Mouse (Mus musculus) retina, postnatal 1 day (tissue): Measurements from ENCODE around the gene Cdk11b.
A peak's percentile ranks its signal among the peaks of the same experiment; 100 is the strongest.
"Not testable (repeated sequence)": the region's sequence is repeated elsewhere in the genome, so short reads cannot be mapped to it uniquely, and the experiment has no call there.

Source experiments
- DNase-seq: peaks from one replicate; pipeline ENCODE4 v3.0.0-alpha.2; 2012

The Cdk11b gene

GRCm38 (mm10) chr4:155670236-155670635 lies 45.6 kb downstream of the Cdk11b start:
- not testable (repeated sequence) for DNase-seq

GRCm38 (mm10) chr4:155672082-155672481 lies 47.4 kb downstream of the Cdk11b start:
- no peak for DNase-seq

DNA sequence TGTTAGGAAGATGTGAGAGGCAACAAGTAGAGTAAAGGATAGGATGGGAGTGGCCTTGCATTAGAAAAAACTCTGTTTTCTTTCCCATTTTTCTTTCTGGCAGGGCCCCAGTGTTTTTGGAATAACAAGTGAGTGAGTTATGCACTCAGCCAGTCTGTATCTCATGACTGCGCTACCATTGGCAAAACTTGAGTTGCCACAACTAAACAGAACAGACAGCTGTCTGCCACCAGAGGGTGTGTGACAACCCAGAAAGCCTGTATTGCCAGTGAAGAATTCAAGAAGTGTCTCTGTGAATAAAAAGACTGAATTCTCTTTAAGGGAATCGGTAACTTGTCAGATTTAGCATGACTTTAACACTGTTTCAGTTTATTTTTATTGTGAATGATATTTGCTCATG lies 51.3 kb downstream of the Cdk11b start:
- DNase-seq: peak; percentile 29

- DNase-seq: not testable (repeated sequence)
These were observed 59.1 kb downstream of the Cdk11b start for GRCm38 (mm10) chr4:155683670-155684277.

DNA sequence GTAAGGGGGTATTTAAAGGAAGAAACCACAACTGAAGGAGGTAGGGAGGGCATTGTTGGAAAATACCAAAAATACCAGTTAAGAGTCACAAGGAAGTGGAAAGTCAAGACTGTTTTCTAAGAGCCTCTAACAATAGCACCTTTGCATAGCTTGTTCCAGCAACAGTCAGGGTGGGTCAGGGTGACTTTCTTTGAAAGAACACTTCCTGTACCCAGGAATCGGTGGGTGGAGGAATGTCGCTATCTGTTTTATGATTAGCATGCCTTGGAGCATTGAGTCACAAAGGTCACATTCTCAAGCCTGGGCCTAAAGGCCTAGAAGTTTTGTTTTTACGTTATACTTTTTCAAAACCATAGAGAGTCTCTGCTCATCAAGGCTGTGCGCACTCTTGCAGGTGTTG lies 63.1 kb downstream of the Cdk11b start:
- not testable (repeated sequence) for DNase-seq

- DNase-seq: no peak
These were observed 66.1 kb downstream of the Cdk11b start for GRCm38 (mm10) chr4:155690571-155691375.

DNA sequence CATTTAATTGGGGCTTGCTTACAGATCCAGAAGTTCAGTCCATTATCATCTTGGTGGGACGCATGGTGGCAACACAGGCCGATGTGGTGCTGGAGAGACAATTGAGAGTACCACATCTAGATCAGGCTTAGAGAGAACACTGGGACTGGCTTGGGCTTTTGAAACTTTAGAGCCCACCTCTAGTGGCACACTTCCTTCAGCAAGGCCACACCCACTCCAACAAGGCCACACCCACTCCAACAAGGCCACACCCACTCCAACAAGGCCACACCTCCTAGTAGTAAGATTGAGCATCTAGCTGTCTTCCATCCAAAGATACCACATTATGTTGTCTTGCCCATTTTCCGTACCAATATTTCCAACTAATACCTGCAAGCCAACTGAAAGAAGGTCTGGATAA lies 67.8 kb downstream of the Cdk11b start:
- no peak for DNase-seq

- DNase-seq: peak; percentile 77
These were observed 69.4 kb downstream of the Cdk11b start, which contains the start of gene Fndc10 for GRCm38 (mm10) chr4:155694111-155694481. Gene Fndc10, plus strand, starts transcription at chr4:155694342.

- peak; percentile 85 for DNase-seq
These were observed 70.1 kb downstream of the Cdk11b start for GRCm38 (mm10) chr4:155694482-155695401.

- no peak for DNase-seq
These were observed 70.9 kb downstream of the Cdk11b start for GRCm38 (mm10) chr4:155695531-155696062.

DNA sequence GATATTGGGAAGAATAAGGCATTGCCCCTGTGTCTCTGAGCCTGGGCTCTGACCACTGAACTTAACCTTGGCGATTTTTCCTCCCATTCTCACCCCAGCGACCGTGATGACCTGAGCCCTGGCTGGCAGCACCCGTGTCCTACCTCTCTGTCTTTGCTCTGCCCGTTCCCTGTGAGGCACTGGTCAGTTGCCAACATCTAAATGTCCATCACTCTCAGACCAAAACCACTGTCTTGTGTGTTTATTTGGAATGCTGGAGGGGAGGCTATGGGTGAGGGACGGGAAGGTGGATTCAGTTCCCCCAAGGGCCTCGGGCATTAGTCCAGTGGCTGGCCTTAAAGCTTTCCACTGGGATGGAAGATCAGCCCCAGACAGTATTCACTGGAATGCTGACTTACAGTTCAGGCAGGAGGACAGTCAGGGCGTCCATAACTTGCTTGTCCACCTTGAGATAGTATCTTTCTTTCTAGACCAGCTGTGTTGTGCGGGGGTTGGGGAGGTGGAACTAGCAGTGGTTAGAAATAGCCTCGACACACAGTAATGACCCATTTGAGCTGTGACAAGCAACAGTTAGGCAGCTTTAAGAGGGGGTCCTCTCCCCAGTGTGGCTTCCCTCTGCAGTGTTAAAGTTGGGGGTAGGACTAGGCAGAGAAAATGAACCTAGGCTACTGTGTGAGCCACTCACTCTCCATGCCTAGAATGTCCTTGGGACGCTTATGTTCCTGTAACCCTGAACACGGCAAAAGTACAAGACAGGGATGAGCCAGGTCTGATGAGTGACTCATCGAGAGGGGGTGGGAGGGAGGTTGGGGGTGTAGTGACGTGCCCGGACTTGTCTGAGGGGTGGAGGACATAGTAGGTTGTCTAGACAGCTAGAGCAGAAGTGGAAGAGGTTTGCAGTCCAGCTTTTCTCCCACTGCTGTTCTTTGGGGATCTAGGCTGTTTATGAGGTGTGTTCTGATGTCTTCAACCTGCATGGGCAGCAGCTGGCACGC lies 71.9 kb downstream of the Cdk11b start:
- no peak for DNase-seq
